Mouse (Mus musculus) brain, embryonic 14.5 days (tissue): ENCODE results near the gene Pdha2.

Source experiments
- CTCF ChIP-seq: fragments of 200-500 bp; IDR thresholded peaks from 2 replicates; pipeline ENCODE4 v1.5.1; 2012; ENCODE audit warnings: inconsistent platforms, mild to moderate bottlenecking, moderate library complexity, borderline replicate concordance; ENCODE audit not compliant: insufficient read depth, insufficient read length; ENCODE audit errors: extremely low read depth
- POLR2A ChIP-seq: fragments of 200-500 bp; IDR thresholded peaks from 2 replicates; pipeline ENCODE4 v1.6.1; 2012; ENCODE audit warnings: mild to moderate bottlenecking, inconsistent platforms, borderline replicate concordance; ENCODE audit not compliant: poor library complexity, insufficient read depth, insufficient read length, severe bottlenecking; ENCODE audit errors: extremely low read depth

DNA sequence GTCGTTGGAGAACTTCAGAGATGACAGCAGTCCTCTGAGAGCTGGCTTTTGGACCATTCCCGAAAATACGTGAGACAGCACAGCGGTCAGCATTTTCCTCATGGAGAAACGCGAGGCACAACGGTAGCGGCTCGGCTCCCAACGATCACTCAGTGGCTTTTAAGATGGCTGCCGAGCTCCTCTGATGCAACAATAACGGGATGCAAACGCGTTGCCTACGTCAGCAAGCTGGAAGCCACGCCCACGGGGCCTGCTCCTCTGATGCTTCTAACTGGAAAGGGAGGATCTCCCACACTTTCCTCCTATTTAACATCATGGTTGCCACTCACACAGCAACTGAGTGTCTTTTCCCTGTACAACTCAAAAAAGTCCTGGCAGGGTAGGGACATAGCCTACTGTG is 511 bp downstream of the Pdha2 start:
- no peak for TF ChIP-seq CTCF
- TF ChIP-seq POLR2A = no peak
